Mouse (Mus musculus): ENCODE results near the gene Cuedc1. TPM values are rescaled to one million over a fixed set of nuclear protein-coding genes. Genes with fewer than 3 reads are reported as not detected.
"Not testable (repeated sequence)": the region's sequence is repeated elsewhere in the genome, so short reads cannot be mapped to it uniquely, and the experiment has no call there.

The Cuedc1 gene
- polyA plus RNA-seq, 1 experiment from 2014 or later = 43.4 TPM

DNA sequence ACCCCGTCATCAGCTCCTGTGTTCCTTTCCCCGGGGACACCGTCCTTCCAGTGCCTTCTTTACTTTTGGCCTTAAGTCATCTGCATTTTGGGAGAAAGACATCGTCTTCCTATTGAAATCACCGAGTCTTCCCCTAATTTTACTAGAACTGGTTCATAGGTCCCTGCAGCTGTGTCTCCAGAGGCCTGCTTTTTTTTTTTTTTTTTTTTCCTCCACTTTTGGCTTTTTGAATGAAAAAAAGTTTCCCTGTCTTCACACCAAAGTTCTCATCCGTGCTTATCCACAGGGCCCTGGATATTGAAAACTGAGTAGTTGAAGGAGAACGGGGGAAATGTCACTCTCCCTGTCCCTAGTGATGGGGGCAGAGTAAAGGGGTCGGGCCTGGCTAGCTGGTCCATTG, 90.4 kb downstream of the Cuedc1 start:
- no peak overlapping the region for H3K4me2 ChIP-seq (replicated peaks)
- peaks cover 9% of the 10 kb centered on the region for H3K36me3 ChIP-seq
- H3K4me3 ChIP-seq = no peak overlapping the region
- no peak for ATAC-seq (replicated peaks)
- no peaks in the 10 kb centered on the region for H3K9me3 ChIP-seq
- H3K27me3 ChIP-seq = peaks cover 16% of the 10 kb centered on the region
- H3K27ac ChIP-seq (replicated peaks) = peak overlapping the region; percentile 62; the same call in 1 of the 2 replicates
- WGBS = 67% methylated on average over 8 of the region's 8 CpGs
- H3K4me1 ChIP-seq = peaks cover 17% of the 10 kb centered on the region
- no peak overlapping the region for H3K9ac ChIP-seq (replicated peaks)

DNA sequence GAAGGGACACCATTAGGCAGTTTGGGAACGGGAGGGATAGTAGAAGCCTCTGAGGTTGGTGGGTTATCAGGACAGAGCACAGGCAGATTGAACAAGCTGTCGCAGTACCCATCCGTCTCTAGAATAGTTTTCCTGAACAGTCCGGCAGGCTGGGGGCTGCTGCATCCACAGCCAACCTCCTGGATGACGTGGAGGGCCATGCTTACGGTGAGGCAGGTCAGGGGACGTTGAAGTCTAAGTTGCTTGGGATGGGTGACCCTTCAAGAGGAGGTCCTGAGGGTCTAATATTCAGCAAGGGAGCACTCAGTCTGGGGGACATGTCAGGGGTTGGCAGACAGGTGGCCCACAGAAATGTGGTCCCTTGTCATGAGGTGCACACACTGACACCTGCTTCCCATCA, 90.8 kb downstream of the Cuedc1 start:
- Histone ChIP-seq H3K9me3 (no peaks in the 10 kb centered on the region), H3K27me3 (peaks cover 20% of the 10 kb centered on the region), H3K27ac (replicated peaks) (no peak overlapping the region), H3K4me1 (peaks cover 22% of the 10 kb centered on the region), H3K4me3 (no peak overlapping the region), H3K9ac (replicated peaks) (no peak overlapping the region), H3K4me2 (replicated peaks) (no peak overlapping the region), H3K36me3 (peaks cover 5% of the 10 kb centered on the region)
- WGBS = 91% methylated on average over 7 of the region's 7 CpGs
- ATAC-seq (replicated peaks) = no peak

GRCm38 (mm10) chr11:88192595-88192994, 94.7 kb downstream of the Cuedc1 start:
- 19% methylated on average over 4 of the region's 4 CpGs for WGBS
- no peak overlapping the region for H3K27ac ChIP-seq (replicated peaks)
- H3K9ac ChIP-seq (replicated peaks) = no peak overlapping the region
- no peak for ATAC-seq (replicated peaks)
- H3K27me3 ChIP-seq = peaks cover 29% of the 10 kb centered on the region
- H3K4me1 ChIP-seq = peaks cover 19% of the 10 kb centered on the region
- no peaks in the 10 kb centered on the region for H3K9me3 ChIP-seq
- no peak overlapping the region for H3K4me3 ChIP-seq
- no peaks in the 10 kb centered on the region for H3K36me3 ChIP-seq
- H3K4me2 ChIP-seq (replicated peaks) = no peak overlapping the region

GRCm38 (mm10) chr11:88193098-88193823, 95.4 kb downstream of the Cuedc1 start:
- Histone ChIP-seq H3K9me3 (no peaks in the 10 kb centered on the region), H3K4me1 (peaks cover 17% of the 10 kb centered on the region), H3K27me3 (peaks cover 29% of the 10 kb centered on the region), H3K4me2 (replicated peaks) (no peak overlapping the region), H3K4me3 (no peak overlapping the region), H3K9ac (replicated peaks) (no peak overlapping the region), H3K27ac (replicated peaks) (no peak overlapping the region), H3K36me3 (no peaks in the 10 kb centered on the region)
- WGBS = 9% methylated on average over 34 of the region's 34 CpGs
- no peak for ATAC-seq (replicated peaks)

GRCm38 (mm10) chr11:88193824-88194696, 96.2 kb downstream of the Cuedc1 start:
- 12% methylated on average over 29 of the region's 29 CpGs for WGBS
- H3K27ac ChIP-seq (replicated peaks) = no peak overlapping the region
- no peak overlapping the region for H3K4me2 ChIP-seq (replicated peaks)
- no peak for ATAC-seq (replicated peaks)
- no peak overlapping the region for H3K4me3 ChIP-seq
- H3K4me1 ChIP-seq = peaks cover 17% of the 10 kb centered on the region
- H3K9me3 ChIP-seq = no peaks in the 10 kb centered on the region
- H3K36me3 ChIP-seq = no peaks in the 10 kb centered on the region
- no peak overlapping the region for H3K9ac ChIP-seq (replicated peaks)
- peaks cover 29% of the 10 kb centered on the region for H3K27me3 ChIP-seq

GRCm38 (mm10) chr11:88195699-88196098, 97.8 kb downstream of the Cuedc1 start:
- not testable (repeated sequence) for H3K4me2 ChIP-seq (replicated peaks); ATAC-seq (replicated peaks); H3K9me3 ChIP-seq; H3K27ac ChIP-seq (replicated peaks); H3K9ac ChIP-seq (replicated peaks); H3K4me3 ChIP-seq; H3K36me3 ChIP-seq
- WGBS = 86% methylated on average over 3 of the region's 3 CpGs
- Histone ChIP-seq H3K27me3 (peaks cover 29% of the 10 kb centered on the region), H3K4me1 (peaks cover 17% of the 10 kb centered on the region)

GRCm38 (mm10) chr11:88197153-88197576, 99.3 kb downstream of the Cuedc1 start:
- no peak overlapping the region for H3K4me2 ChIP-seq (replicated peaks)
- H3K27ac ChIP-seq (replicated peaks) = no peak overlapping the region
- no peaks in the 10 kb centered on the region for H3K9me3 ChIP-seq
- H3K4me3 ChIP-seq = no peak overlapping the region
- WGBS = 7% methylated on average over 2 of the region's 2 CpGs
- H3K4me1 ChIP-seq = peaks cover 17% of the 10 kb centered on the region
- ATAC-seq (replicated peaks) = 0 out of 2 replicates have a peak, but pooled peaks have one; percentile 33
- peaks cover 24% of the 10 kb centered on the region for H3K27me3 ChIP-seq
- H3K36me3 ChIP-seq = no peaks in the 10 kb centered on the region
- no peak overlapping the region for H3K9ac ChIP-seq (replicated peaks)

GRCm38 (mm10) chr11:88198223-88198622, 100.4 kb downstream of the Cuedc1 start:
- Histone ChIP-seq H3K27me3 (peaks cover 14% of the 10 kb centered on the region; the same call in 1 of the 2 replicates), H3K9me3 (no peaks in the 10 kb centered on the region), H3K4me3 (no peak overlapping the region), H3K4me1 (peaks cover 20% of the 10 kb centered on the region), H3K36me3 (no peaks in the 10 kb centered on the region), H3K27ac (replicated peaks) (no peak overlapping the region), H3K4me2 (replicated peaks) (no peak overlapping the region), H3K9ac (replicated peaks) (no peak overlapping the region)
- no peak for ATAC-seq (replicated peaks)
- WGBS = 10% methylated on average over 4 of the region's 4 CpGs

GRCm38 (mm10) chr11:88201172-88201571, 103.3 kb downstream of the Cuedc1 start:
- Histone ChIP-seq H3K9ac (replicated peaks) (no peak overlapping the region), H3K36me3 (no peaks in the 10 kb centered on the region), H3K27ac (replicated peaks) (no peak overlapping the region), H3K4me3 (no peak overlapping the region), H3K4me1 (peaks cover 29% of the 10 kb centered on the region), H3K4me2 (replicated peaks) (no peak overlapping the region), H3K9me3 (no peaks in the 10 kb centered on the region), H3K27me3 (no peaks in the 10 kb centered on the region)
- ATAC-seq (replicated peaks) = no peak
- 75% methylated on average over 2 of the region's 2 CpGs for WGBS

DNA sequence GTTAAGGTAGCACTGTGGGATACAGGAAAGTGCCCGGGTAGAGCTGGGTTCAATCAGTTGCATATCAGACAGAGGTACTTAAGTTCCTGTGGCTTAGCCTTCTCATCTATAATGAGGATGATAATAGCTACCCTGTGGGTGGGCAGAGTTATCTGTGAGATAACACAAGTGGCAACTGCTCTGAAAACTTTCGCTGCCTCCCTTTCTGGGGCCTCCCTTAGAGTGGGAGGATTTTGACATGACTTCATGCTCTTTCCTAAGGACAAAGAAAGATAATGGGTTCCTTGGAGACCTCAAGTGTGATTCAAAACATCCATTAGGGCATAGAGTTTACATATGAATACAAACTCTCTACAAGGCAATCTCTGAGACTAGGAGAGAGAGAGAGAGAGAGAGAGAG, 104.2 kb downstream of the Cuedc1 start:
- WGBS = 6% methylated on average over 2 of the region's 2 CpGs
- H3K27me3 ChIP-seq = no peaks in the 10 kb centered on the region

GRCm38 (mm10) chr11:88203712-88204532, 106.1 kb downstream of the Cuedc1 start, which contains the start of gene Mrps23:
Gene Mrps23, plus strand, starts transcription at chr11:88204388.
- Histone ChIP-seq H3K9ac (replicated peaks) (peak within 1 kb of the TSS; percentile 91), H3K4me2 (replicated peaks) (peak within 1 kb of the TSS; percentile 94), H3K9me3 (no peaks in the 10 kb centered on the region), H3K36me3 (0 out of 2 replicates have a peak, but pooled peaks cover 9% of the 10 kb centered on the region), H3K27ac (replicated peaks) (peak within 1 kb of the TSS; percentile 84), H3K27me3 (no peaks in the 10 kb centered on the region), H3K4me3 (peak within 1 kb of the TSS; percentile 88), H3K4me1 (peaks cover 23% of the 10 kb centered on the region)
- ATAC-seq (replicated peaks) = peak; percentile 96
- 0% methylated on average over 51 of the region's 51 CpGs for WGBS

More for the DNA sequence above, 104.2 kb downstream of the Cuedc1 start:
- Histone ChIP-seq H3K27ac (replicated peaks) (no peak overlapping the region), H3K9me3 (no peaks in the 10 kb centered on the region), H3K36me3 (no peaks in the 10 kb centered on the region), H3K4me3 (no peak overlapping the region), H3K9ac (replicated peaks) (no peak overlapping the region), H3K4me2 (replicated peaks) (no peak overlapping the region), H3K4me1 (peaks cover 27% of the 10 kb centered on the region)
- no peak for ATAC-seq (replicated peaks)
